Mouse (Mus musculus) neural tube, embryonic 13.5 days (tissue): ENCODE results near the gene Uqcc1. TPM values are rescaled to one million over a fixed set of nuclear protein-coding genes. Genes with fewer than 3 reads are reported as not detected.

ENCODE experiments used
- ATAC-seq: fragments of 200-750 bp; cut with Nextera tagmentation; 2 replicates; pipeline ENCODE4 v1.8.0; 2017; ENCODE audit warnings: low read depth, mild to moderate bottlenecking, moderate TSS enrichment, moderate library complexity
- H3K27ac ChIP-seq: fragments of 300-500 bp; sonication (generic); replicated peaks from 2 replicates; pipeline ENCODE4 v1.5.1; 2015; ENCODE audit warnings: moderate library complexity, mild to moderate bottlenecking, inconsistent platforms
- H3K27me3 ChIP-seq: fragments of 300-500 bp; sonication (generic); 2 replicates; pipeline ENCODE4 v1.6.1; 2015; ENCODE audit warnings: mild to moderate bottlenecking, inconsistent platforms
- H3K36me3 ChIP-seq: fragments of 300-500 bp; sonication (generic); 2 replicates; pipeline ENCODE4 v1.6.1; 2015; ENCODE audit warnings: mild to moderate bottlenecking, inconsistent platforms
- H3K4me1 ChIP-seq: fragments of 300-500 bp; sonication (generic); replicated peaks from 2 replicates; pipeline ENCODE4 v1.6.1; 2015; ENCODE audit warnings: inconsistent platforms
- H3K4me2 ChIP-seq: fragments of 300-500 bp; sonication (generic); 2 replicates; pipeline ENCODE4 v1.6.1; 2015; ENCODE audit warnings: inconsistent platforms, mild to moderate bottlenecking, moderate library complexity
- H3K4me3 ChIP-seq: fragments of 300-500 bp; sonication (generic); 2 replicates; pipeline ENCODE4 v1.5.1; 2015; ENCODE audit warnings: mild to moderate bottlenecking, inconsistent platforms
- H3K9ac ChIP-seq: fragments of 300-500 bp; sonication (generic); 2 replicates; pipeline ENCODE4 v1.6.1; 2015; ENCODE audit warnings: moderate library complexity, mild to moderate bottlenecking, inconsistent platforms
- H3K9me3 ChIP-seq: fragments of 300-500 bp; sonication (generic); 2 replicates; pipeline ENCODE4 v1.6.1; 2016; ENCODE audit warnings: inconsistent platforms
- WGBS: fragments of 180-500 bp; shearing (Covaris S2); methylation state at CpG from one replicate; pipeline ENCODE4 v1.1.7; 2015; 5-methylcytosine and 5-hydroxymethylcytosine counted together
- polyA plus RNA-seq: library from polyadenylated mRNA; unstranded; fragments of >200 nt; fragmentation: Nextera tagmentation; extraction: Ambion mirVana; gene quantifications from 2 replicates; pipeline ENCODE4 v1.2.1, GENCODE M21; 2015

The Uqcc1 gene
- polyA plus RNA-seq, 1 experiment from 2014 or later = 69.7 TPM

- peak overlapping the region; percentile 88 for H3K27ac ChIP-seq
- no peaks in the 10 kb centered on the region for H3K9me3 ChIP-seq
- H3K27me3 ChIP-seq = no peaks in the 10 kb centered on the region
- WGBS = 29% methylated on average over 8 of the region's 8 CpGs
- H3K9ac ChIP-seq = 0 out of 2 replicates have a peak overlapping the region, but pooled peaks have one; percentile 43
- peaks cover 29% of the 10 kb centered on the region for H3K36me3 ChIP-seq
- H3K4me3 ChIP-seq = no peak overlapping the region
- H3K4me1 ChIP-seq = peaks cover 42% of the 10 kb centered on the region
- ATAC-seq = peak; percentile 55; the same call in 1 of the 2 replicates
- no peak overlapping the region for H3K4me2 ChIP-seq
Observed at GRCm38 (mm10) chr2:155872486-155872885, 57.6 kb downstream of the Uqcc1 start.

- Histone ChIP-seq H3K4me1 (peaks cover 42% of the 10 kb centered on the region), H3K9me3 (no peaks in the 10 kb centered on the region), H3K9ac (no peak overlapping the region), H3K4me2 (no peak overlapping the region), H3K27ac (no peak overlapping the region), H3K27me3 (no peaks in the 10 kb centered on the region), H3K4me3 (no peak overlapping the region), H3K36me3 (peaks cover 10% of the 10 kb centered on the region; the same call in 1 of the 2 replicates)
- 77% methylated on average over 5 of the region's 5 CpGs for WGBS
- no peak for ATAC-seq
Observed at GRCm38 (mm10) chr2:155869772-155870171, 60.3 kb downstream of the Uqcc1 start.

GRCm38 (mm10) chr2:155868320-155868719 lies 61.8 kb downstream of the Uqcc1 start:
- no peak overlapping the region for H3K4me3 ChIP-seq
- 95% methylated on average over 8 of the region's 8 CpGs for WGBS
- peaks cover 46% of the 10 kb centered on the region for H3K4me1 ChIP-seq
- no peak for ATAC-seq
- H3K36me3 ChIP-seq = peaks cover 10% of the 10 kb centered on the region; the same call in 1 of the 2 replicates
- no peak overlapping the region for H3K27ac ChIP-seq
- no peak overlapping the region for H3K9ac ChIP-seq
- no peaks in the 10 kb centered on the region for H3K27me3 ChIP-seq
- H3K9me3 ChIP-seq = no peaks in the 10 kb centered on the region
- no peak overlapping the region for H3K4me2 ChIP-seq

GRCm38 (mm10) chr2:155863301-155863867 lies 66.7 kb downstream of the Uqcc1 start:
- Histone ChIP-seq H3K36me3 (peaks cover 2% of the 10 kb centered on the region; the same call in 1 of the 2 replicates), H3K4me3 (no peak overlapping the region), H3K4me2 (peak overlapping the region; percentile 40), H3K9ac (peak overlapping the region; percentile 34), H3K27me3 (no peaks in the 10 kb centered on the region), H3K9me3 (no peaks in the 10 kb centered on the region), H3K4me1 (peaks cover 29% of the 10 kb centered on the region), H3K27ac (peak overlapping the region; percentile 84)
- peak; percentile 86 for ATAC-seq
- WGBS = 30% methylated on average over 11 of the region's 11 CpGs

GRCm38 (mm10) chr2:155862573-155863300 lies 67.4 kb downstream of the Uqcc1 start:
- peak overlapping the region; percentile 40 for H3K4me2 ChIP-seq
- H3K27ac ChIP-seq = peak overlapping the region; percentile 92
- no peak overlapping the region for H3K4me3 ChIP-seq
- H3K4me1 ChIP-seq = peaks cover 29% of the 10 kb centered on the region
- WGBS = 24% methylated on average over 13 of the region's 13 CpGs
- H3K9ac ChIP-seq = peak overlapping the region; percentile 6; the same call in 1 of the 2 replicates
- ATAC-seq = peak; percentile 98
- 0 out of 2 replicates have a peak, but pooled peaks cover 2% of the 10 kb centered on the region for H3K36me3 ChIP-seq
- no peaks in the 10 kb centered on the region for H3K9me3 ChIP-seq
- no peaks in the 10 kb centered on the region for H3K27me3 ChIP-seq

GRCm38 (mm10) chr2:155861581-155861980 lies 68.5 kb downstream of the Uqcc1 start:
- no peak for ATAC-seq
- H3K27me3 ChIP-seq = no peaks in the 10 kb centered on the region
- H3K27ac ChIP-seq = peak overlapping the region; percentile 92
- H3K4me2 ChIP-seq = no peak overlapping the region
- 92% methylated on average over 6 of the region's 6 CpGs for WGBS
- no peak overlapping the region for H3K4me3 ChIP-seq
- H3K9ac ChIP-seq = no peak overlapping the region
- H3K36me3 ChIP-seq = peaks cover 6% of the 10 kb centered on the region; the same call in 1 of the 2 replicates
- H3K9me3 ChIP-seq = no peaks in the 10 kb centered on the region
- peaks cover 29% of the 10 kb centered on the region for H3K4me1 ChIP-seq

- no peaks in the 10 kb centered on the region for H3K9me3 ChIP-seq
- H3K27me3 ChIP-seq = no peaks in the 10 kb centered on the region
- no peak overlapping the region for H3K4me2 ChIP-seq
- no peak for ATAC-seq
- no peak overlapping the region for H3K27ac ChIP-seq
- WGBS = 71% methylated on average over 7 of the region's 7 CpGs
- peaks cover 29% of the 10 kb centered on the region for H3K4me1 ChIP-seq
- H3K9ac ChIP-seq = no peak overlapping the region
- H3K4me3 ChIP-seq = no peak overlapping the region
- H3K36me3 ChIP-seq = peaks cover 17% of the 10 kb centered on the region
Observed at GRCm38 (mm10) chr2:155860102-155860501, 70.0 kb downstream of the Uqcc1 start.

GRCm38 (mm10) chr2:155852536-155852935 lies 77.6 kb downstream of the Uqcc1 start:
- 91% methylated on average over 5 of the region's 5 CpGs for WGBS
- H3K4me1 ChIP-seq = no peaks in the 10 kb centered on the region
- H3K4me3 ChIP-seq = no peak overlapping the region
- ATAC-seq = no peak
- no peaks in the 10 kb centered on the region for H3K9me3 ChIP-seq
- H3K9ac ChIP-seq = no peak overlapping the region
- peaks cover 45% of the 10 kb centered on the region for H3K36me3 ChIP-seq
- no peak overlapping the region for H3K27ac ChIP-seq
- no peaks in the 10 kb centered on the region for H3K27me3 ChIP-seq
- H3K4me2 ChIP-seq = no peak overlapping the region

GRCm38 (mm10) chr2:155850120-155850519 lies 80.0 kb downstream of the Uqcc1 start:
- Histone ChIP-seq H3K9me3 (no peaks in the 10 kb centered on the region), H3K4me3 (no peak overlapping the region), H3K4me2 (no peak overlapping the region), H3K27me3 (no peaks in the 10 kb centered on the region), H3K27ac (no peak overlapping the region), H3K4me1 (no peaks in the 10 kb centered on the region), H3K9ac (no peak overlapping the region), H3K36me3 (peaks cover 51% of the 10 kb centered on the region)
- 81% methylated on average over 7 of the region's 7 CpGs for WGBS
- no peak for ATAC-seq

GRCm38 (mm10) chr2:155849464-155849863 lies 80.6 kb downstream of the Uqcc1 start:
- 70% methylated on average over 7 of the region's 7 CpGs for WGBS
- H3K36me3 ChIP-seq = peaks cover 52% of the 10 kb centered on the region
- ATAC-seq = no peak

GRCm38 (mm10) chr2:155848291-155848690 lies 81.8 kb downstream of the Uqcc1 start:
- Histone ChIP-seq H3K9me3 (no peaks in the 10 kb centered on the region), H3K4me2 (no peak overlapping the region), H3K4me1 (no peaks in the 10 kb centered on the region), H3K36me3 (peaks cover 52% of the 10 kb centered on the region), H3K4me3 (no peak overlapping the region), H3K9ac (no peak overlapping the region), H3K27ac (no peak overlapping the region), H3K27me3 (no peaks in the 10 kb centered on the region)
- peak; percentile 57; the same call in 1 of the 2 replicates for ATAC-seq
- WGBS = 34% methylated on average over 6 of the region's 6 CpGs

More at GRCm38 (mm10) chr2:155849464-155849863, 80.6 kb downstream of the Uqcc1 start:
- Histone ChIP-seq H3K4me1 (no peaks in the 10 kb centered on the region), H3K27ac (no peak overlapping the region), H3K9me3 (no peaks in the 10 kb centered on the region), H3K4me2 (no peak overlapping the region), H3K27me3 (no peaks in the 10 kb centered on the region), H3K9ac (no peak overlapping the region), H3K4me3 (no peak overlapping the region)

- Histone ChIP-seq H3K4me2 (no peak overlapping the region), H3K9ac (no peak overlapping the region), H3K27ac (no peak overlapping the region), H3K27me3 (no peaks in the 10 kb centered on the region), H3K9me3 (no peaks in the 10 kb centered on the region), H3K4me1 (no peaks in the 10 kb centered on the region), H3K36me3 (peaks cover 52% of the 10 kb centered on the region), H3K4me3 (no peak overlapping the region)
- ATAC-seq = no peak
- 78% methylated on average over 8 of the region's 8 CpGs for WGBS
Observed at GRCm38 (mm10) chr2:155846930-155847329, 83.2 kb downstream of the Uqcc1 start.
